Mouse (Mus musculus): ENCODE measurements around the gene Calcb.

Calcb gene

GRCm38 (mm10) chr7:114753471-114753870 is 35.0 kb downstream of the Calcb start:
- DNase-seq (ENCODE audit: low spot score), result no peak

- DNase-seq (ENCODE audit: low spot score), result no peak
Observed at GRCm38 (mm10) chr7:114754196-114754595, 35.8 kb downstream of the Calcb start.

GRCm38 (mm10) chr7:114754626-114755025 is 36.2 kb downstream of the Calcb start:
- no peak for DNase-seq (ENCODE audit: low spot score)

GRCm38 (mm10) chr7:114762660-114763059 is 44.2 kb downstream of the Calcb start:
- no peak for DNase-seq (ENCODE audit: low spot score)

GRCm38 (mm10) chr7:114765273-114765672 is 46.8 kb downstream of the Calcb start:
- DNase-seq (ENCODE audit: low spot score), result no peak

- DNase-seq (ENCODE audit: low spot score), result no peak
Observed at GRCm38 (mm10) chr7:114766523-114766922, 48.1 kb downstream of the Calcb start.

- no peak for DNase-seq (ENCODE audit: low spot score)
Observed at GRCm38 (mm10) chr7:114768516-114768915, 50.1 kb downstream of the Calcb start.

- DNase-seq (ENCODE audit: low spot score), result no peak
Observed at GRCm38 (mm10) chr7:114769041-114769440, 50.6 kb downstream of the Calcb start.

- no peak for DNase-seq (ENCODE audit: low spot score)
Observed at GRCm38 (mm10) chr7:114770586-114770985, 52.1 kb downstream of the Calcb start.

- DNase-seq (ENCODE audit: low spot score), result no peak
Observed at GRCm38 (mm10) chr7:114771801-114772200, 53.4 kb downstream of the Calcb start.

All from urinary bladder, postnatal 25 days (tissue).